Mouse (Mus musculus) MEL (cell line): Measurements from ENCODE around the gene Ptpn20.

Experiments used
- CHD2 ChIP-seq: IDR thresholded peaks from 2 replicates; pipeline ENCODE4 v1.6.1; 2011; ENCODE audit warnings: low read length, improper control_type of control experiment
- CTCF ChIP-seq, 3 experiments: IDR thresholded peaks in 2 of 3; conservative IDR thresholded peaks in 1 of 3; 2 replicates each; pipeline ENCODE4 v1.5.1; 2011 to 2012; ENCODE audit warnings: low read length in 3 of 3, low read depth in 2 of 3, mild to moderate bottlenecking in 2 of 3, improper control_type of control experiment in 1 of 3, inconsistent platforms in 1 of 3, mixed read lengths in 1 of 3, moderate library complexity in 1 of 3; ENCODE audit not compliant: control insufficient read depth in 1 of 3, insufficient read depth in 1 of 3, poor library complexity in 1 of 3, severe bottlenecking in 1 of 3
- ELF1 ChIP-seq: IDR thresholded peaks from 2 replicates; pipeline ENCODE4 v1.6.1; 2014; ENCODE audit warnings: low read depth, mild to moderate bottlenecking, inconsistent platforms, low read length, improper control_type of control experiment, moderate library complexity
- EP300 ChIP-seq, 2 experiments: IDR thresholded peaks; 2 replicates each; pipeline ENCODE4 v1.6.1; 2011; ENCODE audit warnings: improper control_type of control experiment in 2 of 2, low read length in 2 of 2, low read depth in 1 of 2, mild to moderate bottlenecking in 1 of 2
- MAFK ChIP-seq: IDR thresholded peaks from 2 replicates; pipeline ENCODE4 v1.6.1; 2011; ENCODE audit warnings: low read depth, mild to moderate bottlenecking, low read length, improper control_type of control experiment, borderline replicate concordance
- MXI1 ChIP-seq: IDR thresholded peaks from 2 replicates; pipeline ENCODE4 v1.6.1; 2011; ENCODE audit warnings: mild to moderate bottlenecking, low read depth, low read length, improper control_type of control experiment
- NELFE ChIP-seq: IDR thresholded peaks from 2 replicates; pipeline ENCODE4 v1.6.1; 2011; ENCODE audit warnings: low read depth, low read length, improper control_type of control experiment
- POLR2A ChIP-seq, 2 experiments: IDR thresholded peaks; 2 replicates each; pipeline ENCODE4 v1.6.1; 2011 to 2012; ENCODE audit warnings: low read length in 2 of 2, mild to moderate bottlenecking in 2 of 2, control low read depth in 1 of 2, improper control_type of control experiment in 1 of 2, low read depth in 1 of 2, moderate library complexity in 1 of 2; ENCODE audit not compliant: control insufficient read depth in 1 of 2, insufficient read depth in 1 of 2, poor library complexity in 1 of 2
- POLR2AphosphoS2 ChIP-seq: IDR thresholded peaks from 2 replicates; pipeline ENCODE4 v1.6.1; 2011; ENCODE audit warnings: low read length, improper control_type of control experiment
- TAL1 ChIP-seq: IDR thresholded peaks from 2 replicates; pipeline ENCODE4 v1.6.1; 2012; ENCODE audit warnings: mild to moderate bottlenecking, inconsistent platforms, low read length, moderate library complexity, mixed read lengths
- TCF12 ChIP-seq: IDR thresholded peaks from 2 replicates; pipeline ENCODE4 v1.6.1; 2014; ENCODE audit warnings: low read depth, mild to moderate bottlenecking, inconsistent platforms, low read length, improper control_type of control experiment, moderate library complexity
- UBTF ChIP-seq: IDR thresholded peaks from 2 replicates; pipeline ENCODE4 v1.6.1; 2012; ENCODE audit warnings: low read depth, mild to moderate bottlenecking, inconsistent platforms, low read length, improper control_type of control experiment, moderate library complexity, borderline replicate concordance; ENCODE audit not compliant: insufficient read depth
- ZC3H11A ChIP-seq: IDR thresholded peaks from 2 replicates; pipeline ENCODE4 v1.6.1; 2012; ENCODE audit warnings: low read depth, mild to moderate bottlenecking, inconsistent platforms, low read length, improper control_type of control experiment
- ZNF384 ChIP-seq: IDR thresholded peaks from 2 replicates; pipeline ENCODE4 v1.6.1; 2012; ENCODE audit warnings: low read depth, mild to moderate bottlenecking, inconsistent platforms, low read length, improper control_type of control experiment

- TF ChIP-seq ZNF384 (no peak), POLR2A (IDR thresholded peaks at IDR 0.05; ENCODE audit: control insufficient read depth in 1 of 2, insufficient read depth in 1 of 2, low read depth in 1 of 2, low read length in 2 of 2, poor library complexity in 1 of 2) (no peak), EP300 (IDR thresholded peaks at IDR 0.05; ENCODE audit: low read depth in 1 of 2, low read length in 2 of 2) (no peak), CHD2 (no peak), ZC3H11A (no peak), POLR2AphosphoS2 (no peak), UBTF (no peak), ELF1 (no peak), MAFK (no peak), MXI1 (no peak), TAL1 (no peak), TCF12 (no peak), CTCF (IDR thresholded peaks at IDR 0.05 in 2 of 3, conservative IDR thresholded peaks at IDR 0.05 in 1 of 3; ENCODE audit: control insufficient read depth in 1 of 3, insufficient read depth in 1 of 3, low read depth in 2 of 3, low read length in 3 of 3, poor library complexity in 1 of 3, severe bottlenecking in 1 of 3) (no peak), NELFE (no peak)
Observed at GRCm38 (mm10) chr14:33682768-33683167, 93.8 kb downstream of the Ptpn20 start.
